Mouse (Mus musculus): ENCODE measurements around the gene Heatr5a.

Heatr5a gene

GRCm38 (mm10) chr12:51971070-51971664 lies at the start of gene Heatr5a:
Gene Heatr5a, minus strand, starts transcription at chr12:51971321.
- DNase-seq = peak; percentile 86 to 92

- no peak for DNase-seq
Observed at GRCm38 (mm10) chr12:52014494-52015029, 43.4 kb upstream of the Heatr5a start.

GRCm38 (mm10) chr12:52014044-52014443 lies 42.9 kb upstream of the Heatr5a start:
- DNase-seq = no peak

- DNase-seq = no peak
Observed at GRCm38 (mm10) chr12:52013274-52013673, 42.2 kb upstream of the Heatr5a start.

GRCm38 (mm10) chr12:52012159-52012558 lies 41.0 kb upstream of the Heatr5a start:
- DNase-seq = no peak

GRCm38 (mm10) chr12:52010630-52010961 lies 39.5 kb upstream of the Heatr5a start:
- DNase-seq = peak in 1 of 2 experiments; percentile 9

- DNase-seq = no peak
Observed at GRCm38 (mm10) chr12:52009928-52010629, 39.0 kb upstream of the Heatr5a start.

- no peak for DNase-seq
Observed at GRCm38 (mm10) chr12:52006633-52006994, 35.5 kb upstream of the Heatr5a start.

- peak; percentile 89 to 91 for DNase-seq
Observed at GRCm38 (mm10) chr12:52005877-52006632, 34.9 kb upstream of the Heatr5a start, which contains the start of gene Dtd2. Gene Dtd2, minus strand, starts transcription at chr12:52006501.

GRCm38 (mm10) chr12:52002746-52003145 lies 31.6 kb upstream of the Heatr5a start:
- DNase-seq = no peak

GRCm38 (mm10) chr12:52001544-52001943 lies 30.4 kb upstream of the Heatr5a start:
- DNase-seq = peak; percentile 61 to 72

GRCm38 (mm10) chr12:51998366-51998932 lies 27.3 kb upstream of the Heatr5a start:
- no peak for DNase-seq

GRCm38 (mm10) chr12:51995738-51996536 lies 24.8 kb upstream of the Heatr5a start:
- no peak for DNase-seq

- no peak for DNase-seq
Observed at GRCm38 (mm10) chr12:51990629-51991028, 19.5 kb upstream of the Heatr5a start.

GRCm38 (mm10) chr12:51988536-51988935 lies 17.4 kb upstream of the Heatr5a start:
- DNase-seq = no peak

GRCm38 (mm10) chr12:51985826-51986225 lies 14.7 kb upstream of the Heatr5a start:
- DNase-seq = no peak

GRCm38 (mm10) chr12:51985163-51985748 lies 14.1 kb upstream of the Heatr5a start:
- no peak for DNase-seq

- DNase-seq = no peak
Observed at GRCm38 (mm10) chr12:51983625-51984024, 12.5 kb upstream of the Heatr5a start.

- DNase-seq = no peak
Observed at GRCm38 (mm10) chr12:51976531-51976930, 5.4 kb upstream of the Heatr5a start.

GRCm38 (mm10) chr12:51974381-51974780 lies 3.3 kb upstream of the Heatr5a start:
- DNase-seq = no peak

- peak in 1 of 2 experiments; percentile 18 for DNase-seq
Observed at GRCm38 (mm10) chr12:51972269-51973065, 1.3 kb upstream of the Heatr5a start.
